In the genomic region with DNA sequence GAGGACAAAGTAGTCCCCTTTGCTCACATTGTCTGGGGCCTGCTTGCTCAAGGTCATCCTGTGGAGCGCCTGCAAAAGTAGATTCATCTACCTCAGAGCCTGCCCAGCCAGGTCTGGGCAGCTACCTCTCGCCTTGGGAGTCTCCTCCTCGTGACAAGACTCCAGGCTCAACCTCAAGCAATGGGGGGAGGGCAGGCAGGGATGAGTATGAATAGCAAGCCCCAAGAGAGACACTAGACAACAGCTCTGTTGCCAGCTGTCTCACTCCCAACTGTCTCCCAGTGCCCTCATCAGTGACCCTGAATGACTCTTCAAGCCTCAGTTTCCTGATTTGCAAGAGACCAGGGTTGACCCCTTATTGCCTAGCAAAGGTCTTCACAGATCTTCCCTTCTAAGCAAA, we compare ENCODE assay signal across 9 mouse cellular contexts. TPM values are rescaled to one million over a fixed set of nuclear protein-coding genes. Genes with fewer than 3 reads are reported as not detected.
A peak's percentile ranks its signal among the peaks of the same experiment; 100 is the strongest.
DNase-seq lines count a peak whose midpoint lies in the region; ATAC-seq lines count a peak whose summit lies in the region.
"Had no signal": no experiment of that assay in that cellular context is flagged by ENCODE, and none has a peak within 500 bp of the region (broad histone marks: within the 10 kb centered on the region; RNA-seq: fewer than 3 reads in every experiment).

No protein-coding gene starts in this region.

- H3K36me3 ChIP-seq in intestine, embryonic 14.5 days (ENCODE audit: control insufficient read depth, insufficient read depth, low read length), result no peaks in the 10 kb centered on the region
- no peaks in the 10 kb centered on the region for H3K36me3 ChIP-seq in neural tube, embryonic 15.5 days

- 0 out of 2 replicates have a peak overlapping the region, but pooled peaks have one; percentile 0 for H3K4me2 ChIP-seq in intestine, embryonic 14.5 days (ENCODE audit: low read length)
- no peak overlapping the region for H3K4me2 ChIP-seq in neural tube, embryonic 15.5 days

- peaks cover 43% of the 10 kb centered on the region for H3K4me1 ChIP-seq in intestine, embryonic 14.5 days (replicated peaks; ENCODE audit: control insufficient read depth, insufficient read depth, low read length)
- H3K4me1 ChIP-seq in neural tube, embryonic 15.5 days, result peaks cover 9% of the 10 kb centered on the region

- H3K27me3 ChIP-seq in intestine, embryonic 14.5 days (replicated peaks; ENCODE audit: control insufficient read depth, insufficient read depth, low read length), result no peaks in the 10 kb centered on the region
- H3K27me3 ChIP-seq in neural tube, embryonic 15.5 days (replicated peaks), result no peaks in the 10 kb centered on the region

- 17% methylated on average over 3 of the region's 3 CpGs for WGBS in intestine, embryonic 14.5 days
- WGBS in neural tube, embryonic 15.5 days, result 71% methylated on average over 3 of the region's 3 CpGs

- DNase-seq in kidney, postnatal 10 days, result peak; percentile 60
- DNase-seq in kidney, adult 9 months, result no peak
- peak; percentile 62 for DNase-seq in embryo, embryonic 10.5 days (ENCODE audit: low spot score)
- no peak for DNase-seq in intestine, embryonic 14.5 days (ENCODE audit: low spot score)
- no peak for DNase-seq in thymus, postnatal 25 days
- DNase-seq in frontal cortex, postnatal 36 days (ENCODE audit: low spot score in 2 of 2), result no peak
- no peak for DNase-seq in layer of hippocampus, adult 8-10 months (ENCODE audit: low spot score in 2 of 2)

- peak overlapping the region; percentile 91 for H3K27ac ChIP-seq in intestine, embryonic 14.5 days (ENCODE audit: low read depth)
- peak overlapping the region; percentile 54; the same call in 1 of the 2 replicates for H3K27ac ChIP-seq in neural tube, embryonic 15.5 days (replicated peaks)

- H3K9ac ChIP-seq in intestine, embryonic 14.5 days (ENCODE audit: low read length), result no peak overlapping the region
- no peak overlapping the region for H3K9ac ChIP-seq in neural tube, embryonic 15.5 days (replicated peaks)

- H3K4me3 ChIP-seq in intestine, embryonic 14.5 days (ENCODE audit: low read depth, low read length), result no peak overlapping the region
- no peak overlapping the region for H3K4me3 ChIP-seq in neural tube, embryonic 15.5 days (replicated peaks)

- ATAC-seq in intestine, embryonic 14.5 days (replicated peaks; ENCODE audit: low FRiP score, low TSS enrichment, low read depth), result no peak
- no peak for ATAC-seq in neural tube, embryonic 15.5 days (ENCODE audit: low FRiP score)
- ATAC-seq: forebrain, embryonic 14.5 days had no signal

- H3K9me3 ChIP-seq in intestine, embryonic 14.5 days (ENCODE audit: control insufficient read depth, low read length), result no peaks in the 10 kb centered on the region
- no peaks in the 10 kb centered on the region for H3K9me3 ChIP-seq in neural tube, embryonic 15.5 days (replicated peaks)

RNA-seq across cellular contexts. Expression of a gene that starts 11.9 kb away (rescaled TPM):
- polyA plus RNA-seq in intestine, embryonic 14.5 days (2014; fragmentation: Nextera tagmentation; extraction: Ambion mirVana), result 30.0 and 32.7 TPM in 2 replicates
- polyA plus RNA-seq in neural tube, embryonic 15.5 days (2015; fragmentation: Nextera tagmentation; extraction: Ambion mirVana), result 21.4 and 22.5 TPM in 2 replicates
- total RNA-seq in layer of hippocampus, adult 8-10 months (2022), result 10 to 100 TPM in 3 of 4 experiments, 1 to 10 TPM in 1; 9.4 to 20.4 (median 14.0) TPM

RNA-seq across cellular contexts. Expression of a gene that starts 11.9 kb away (rescaled TPM):
- 0.55 and 0.64 TPM in 2 replicates for polyA plus RNA-seq in intestine, embryonic 14.5 days (2014; fragmentation: Nextera tagmentation; extraction: Ambion mirVana)
- polyA plus RNA-seq in neural tube, embryonic 15.5 days (2015; fragmentation: Nextera tagmentation; extraction: Ambion mirVana), result 2.1 and 2.3 TPM in 2 replicates
- 1 to 10 TPM in 2 of 4 experiments, under 1 TPM in 2; 0.76 to 2.1 (median 1.1) TPM for total RNA-seq in layer of hippocampus, adult 8-10 months (2022)

RNA-seq across cellular contexts. Expression of a gene that starts 28.0 kb away (rescaled TPM):
- polyA plus RNA-seq in intestine, embryonic 14.5 days (2014; fragmentation: Nextera tagmentation; extraction: Ambion mirVana), result 8.4 and 11.5 TPM in 2 replicates
- polyA plus RNA-seq in neural tube, embryonic 15.5 days (2015; fragmentation: Nextera tagmentation; extraction: Ambion mirVana), result 30.3 and 32.3 TPM in 2 replicates
- 10 to 100 TPM; 23.6 to 33.3 (median 25.8) TPM for total RNA-seq in layer of hippocampus, adult 8-10 months (2022)

RNA-seq across cellular contexts. Expression of a gene that starts 33.0 kb away (rescaled TPM):
- polyA plus RNA-seq in intestine, embryonic 14.5 days (2014; fragmentation: Nextera tagmentation; extraction: Ambion mirVana), result 1,450 and 1,529 TPM in 2 replicates
- 1,798 and 1,858 TPM in 2 replicates for polyA plus RNA-seq in neural tube, embryonic 15.5 days (2015; fragmentation: Nextera tagmentation; extraction: Ambion mirVana)
- 1,000 to 10,000 TPM; 3,051 to 4,196 (median 3,526) TPM for total RNA-seq in layer of hippocampus, adult 8-10 months (2022)

Comparison
In these comparisons a context has a peak if more than half of its experiments do, and no peak if none do; other contexts are left out.
1. DNase-seq: peak in kidney, postnatal 10 days (single experiment) and embryo, embryonic 10.5 days (single experiment); none in kidney, adult 9 months (single experiment), intestine, embryonic 14.5 days (single experiment), thymus, postnatal 25 days (single experiment), frontal cortex, postnatal 36 days (0 of 2) and layer of hippocampus, adult 8-10 months (0 of 2).